Mouse (Mus musculus) stomach, postnatal 0 days (tissue): ENCODE results near the gene Aldoc.

Experiments
- CTCF ChIP-seq: IDR thresholded peaks from 2 replicates; pipeline ENCODE4 v1.5.1; 2016; ENCODE audit warnings: antibody characterized with exemption, low read depth, mild to moderate bottlenecking, moderate library complexity
- EP300 ChIP-seq: optimal IDR thresholded peaks from 2 replicates; pipeline ENCODE3; 2016; ENCODE audit warnings: antibody characterized with exemption

DNA sequence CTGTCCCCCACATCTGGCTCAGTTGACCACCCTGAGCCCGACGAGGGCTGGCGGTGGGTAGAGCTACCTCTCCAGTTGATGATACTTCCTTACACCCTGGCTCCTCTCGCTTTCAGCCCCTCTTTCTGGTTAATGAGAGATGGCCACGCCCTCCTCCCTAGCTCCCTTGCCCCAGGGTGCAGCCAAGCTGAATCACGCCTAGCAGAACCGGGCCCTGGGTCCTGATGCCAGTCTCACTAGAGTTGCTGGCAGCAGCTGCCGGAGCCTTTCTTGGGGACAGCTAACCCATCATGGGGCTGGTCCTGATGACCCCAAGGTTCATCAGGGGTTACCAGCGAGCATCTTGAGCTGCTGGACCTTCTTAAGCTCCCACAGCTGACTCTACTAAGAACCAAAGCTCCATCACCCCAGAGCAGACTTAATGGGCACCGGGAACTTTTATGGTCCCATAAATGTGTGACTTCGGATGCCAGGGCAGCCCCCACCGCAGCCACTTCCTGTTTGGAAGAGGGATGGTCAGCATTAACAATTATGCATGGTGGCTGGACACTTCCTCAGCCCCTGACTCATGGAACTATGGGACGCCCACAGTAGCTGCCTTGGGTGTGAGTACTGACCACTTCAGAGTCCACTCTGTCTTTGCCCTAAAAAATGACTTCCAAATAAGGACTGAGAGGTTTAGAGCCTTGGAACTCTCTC, 40.7 kb downstream of the Aldoc start:
- TF ChIP-seq CTCF (no peak), EP300 (no peak)
